Mouse (Mus musculus) adrenal gland, postnatal 4 days (tissue): ENCODE measurements around the gene Gm20388. TPM values are rescaled to one million over a fixed set of nuclear protein-coding genes. Genes with fewer than 3 reads are reported as not detected.

ENCODE experiments used
- DNase-seq, 2 experiments: peaks; one replicate each; pipeline ENCODE4 v3.0.0; 2021 to 2022; ENCODE audit warnings: low spot score in 2 of 2, mixed read lengths in 2 of 2
- total RNA-seq, 2 experiments: library from RNA; stranded (reverse); gene quantifications; 2 replicates each; pipeline ENCODE4 v1.2.3; 2021

The Gm20388 gene
- total RNA-seq, 2 experiments from 2014 or later: 8.8 TPM; not detected in 1

DNA sequence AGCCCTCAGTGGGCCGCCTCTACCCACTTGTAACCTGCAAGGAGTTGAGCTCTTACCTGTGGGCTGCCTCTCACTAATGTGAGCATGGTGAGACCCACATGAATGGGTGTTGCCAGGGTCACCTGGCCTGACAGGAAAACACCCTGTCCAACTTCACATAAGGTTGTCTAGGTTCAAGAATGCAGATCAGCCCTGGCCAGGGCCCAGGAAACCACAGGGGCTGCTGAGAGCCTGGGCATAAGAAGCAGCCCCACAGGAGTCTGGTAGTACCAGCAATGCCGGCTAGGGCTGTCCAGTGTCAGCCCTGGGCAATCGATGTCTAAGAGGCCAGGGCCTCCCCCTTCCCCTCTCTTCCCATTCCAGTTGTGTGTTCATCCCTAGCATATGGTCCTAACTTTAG is 2377.7 kb downstream of the Gm20388 start:
- DNase-seq: no peak

GRCm38 (mm10) chr8:122291075-122291474 is 2380.4 kb downstream of the Gm20388 start:
- DNase-seq: no peak

DNA sequence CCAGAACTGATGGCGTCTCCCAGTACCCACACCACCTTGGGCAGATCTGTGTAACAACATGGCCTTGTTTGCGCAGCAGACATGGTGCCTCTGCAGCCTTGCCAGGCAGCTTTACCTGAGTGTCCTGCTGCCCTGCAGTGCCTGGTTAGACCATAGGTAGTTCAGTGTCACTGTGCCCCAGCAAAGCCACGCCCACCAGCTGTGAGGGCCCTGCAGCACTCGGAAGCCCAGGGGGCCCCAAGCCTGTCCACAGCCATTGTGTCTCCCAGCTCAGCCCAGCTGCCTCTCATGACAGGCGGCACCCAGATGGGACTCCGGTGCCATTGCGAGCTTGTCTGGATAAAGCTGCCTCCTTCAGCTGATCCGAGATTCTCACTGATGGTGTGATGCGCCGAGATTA is 2380.9 kb downstream of the Gm20388 start:
- DNase-seq: no peak

DNA sequence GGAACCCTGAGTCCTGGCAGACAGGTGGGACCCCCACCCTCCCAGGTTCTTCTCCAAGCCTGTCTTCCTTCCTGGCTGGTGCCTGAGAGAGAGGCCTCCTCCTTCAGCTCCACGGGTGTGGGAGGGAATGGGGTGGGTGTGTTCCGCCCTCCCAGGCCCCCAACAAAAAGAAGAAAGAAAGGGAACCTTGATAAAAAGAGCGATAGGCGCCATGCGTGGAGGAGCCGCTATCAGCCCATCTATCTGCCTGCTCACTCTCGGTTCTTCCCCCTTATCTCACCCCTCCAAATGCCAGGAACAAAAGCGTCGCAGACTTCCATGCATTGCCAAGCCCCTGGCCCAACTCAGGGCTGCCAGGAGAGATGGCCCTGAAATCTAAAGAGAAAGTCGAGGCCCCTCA is 2382.8 kb downstream of the Gm20388 start:
- no peak for DNase-seq

DNA sequence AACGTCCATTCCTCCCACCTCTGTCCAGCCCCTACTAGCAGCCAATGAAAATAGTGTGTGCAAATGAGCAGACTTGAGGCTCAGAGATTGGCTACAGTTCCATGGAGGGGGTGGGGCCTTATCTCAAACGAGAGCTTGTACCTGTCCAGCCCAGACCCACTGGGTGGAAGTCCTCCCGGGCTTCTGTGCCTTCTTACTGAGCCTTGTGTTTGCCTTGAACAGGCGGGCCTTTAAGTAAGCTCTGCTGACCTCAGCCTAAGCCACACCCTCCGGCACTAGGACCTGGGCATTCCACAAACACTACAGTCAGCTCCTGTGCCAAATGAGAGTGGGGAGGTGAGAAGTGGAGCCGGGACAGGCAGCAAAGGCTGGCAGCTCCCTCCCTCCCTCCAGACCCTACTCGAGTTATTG is 2383.6 kb downstream of the Gm20388 start:
- peak in 1 of 2 experiments; percentile 35 for DNase-seq

DNA sequence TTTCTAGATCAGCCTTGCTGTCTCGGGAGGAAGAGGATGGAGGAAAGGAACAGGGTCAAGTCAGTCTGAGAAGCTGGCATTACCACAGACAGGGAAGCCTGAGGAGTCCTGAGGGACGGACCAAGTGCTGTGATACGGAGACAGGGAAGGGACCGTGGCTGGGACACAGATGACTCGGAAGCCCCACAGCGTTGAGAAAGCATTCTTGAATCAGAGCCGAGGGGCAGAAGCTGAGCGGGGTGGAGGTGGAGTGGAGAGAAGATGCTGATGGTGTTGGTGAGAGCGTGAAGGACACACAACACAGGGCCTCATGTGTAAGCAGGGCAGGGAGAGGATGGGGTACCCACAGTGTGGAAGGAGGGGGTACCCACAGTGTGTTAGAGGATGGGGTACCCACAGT is 2384.7 kb downstream of the Gm20388 start:
- no peak for DNase-seq

- DNase-seq: no peak
Measured at GRCm38 (mm10) chr8:122296173-122297001, 2385.7 kb downstream of the Gm20388 start.

DNA sequence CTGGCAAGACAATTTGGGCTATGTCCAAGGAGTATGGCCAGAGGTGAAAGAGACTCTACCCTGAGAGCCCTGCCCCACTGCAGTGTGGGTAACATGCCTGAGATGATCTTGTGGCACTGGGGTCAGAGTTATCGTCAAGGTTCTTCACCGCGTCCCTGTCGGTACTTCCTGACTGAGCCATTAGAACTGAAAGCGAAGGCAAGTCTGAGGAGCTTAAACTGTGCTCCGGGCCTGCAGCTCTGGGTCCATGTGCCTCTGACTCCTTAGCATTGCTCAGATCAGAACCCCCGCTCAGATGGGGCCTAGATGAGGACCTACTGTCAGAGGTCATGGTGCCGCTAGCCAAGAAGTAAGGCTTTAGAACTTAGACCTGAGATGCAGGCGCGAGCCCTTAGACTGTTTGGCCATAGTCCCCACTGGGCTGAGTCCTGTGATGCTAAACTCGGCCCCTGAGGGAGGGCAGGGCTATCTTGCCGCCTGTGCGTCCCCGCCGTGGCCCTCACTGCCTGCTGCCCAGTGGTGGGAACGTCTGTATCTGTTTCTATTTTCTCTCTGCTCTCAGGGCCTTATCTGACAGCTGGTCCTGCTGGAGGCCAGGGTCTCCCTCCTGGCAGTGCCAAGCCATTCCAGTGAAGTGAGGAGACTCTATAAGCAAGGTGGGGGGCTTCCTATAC is 2389.1 kb downstream of the Gm20388 start:
- DNase-seq: no peak

- no peak for DNase-seq
Measured at GRCm38 (mm10) chr8:122301081-122301480, 2390.4 kb downstream of the Gm20388 start.

DNA sequence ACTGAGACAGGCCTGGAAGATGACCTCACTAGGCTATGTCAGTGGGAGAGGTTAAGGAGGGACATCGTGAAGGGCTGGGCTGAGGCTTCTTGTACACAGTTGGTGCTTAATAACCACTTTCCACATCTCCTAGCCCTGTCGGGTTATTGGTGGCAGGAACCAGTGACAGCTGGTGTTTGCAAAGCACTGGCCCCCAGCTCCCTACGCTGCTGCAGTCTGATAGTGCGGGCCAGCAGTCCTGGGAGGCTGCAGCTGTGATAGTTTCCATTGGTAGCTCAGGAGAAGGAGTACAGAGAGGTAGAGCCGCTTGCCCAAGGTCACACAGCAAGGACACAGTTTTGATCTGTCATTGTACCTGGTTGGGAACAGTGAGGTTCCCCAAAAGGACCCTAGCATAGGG is 2391.2 kb downstream of the Gm20388 start:
- DNase-seq: no peak

DNA sequence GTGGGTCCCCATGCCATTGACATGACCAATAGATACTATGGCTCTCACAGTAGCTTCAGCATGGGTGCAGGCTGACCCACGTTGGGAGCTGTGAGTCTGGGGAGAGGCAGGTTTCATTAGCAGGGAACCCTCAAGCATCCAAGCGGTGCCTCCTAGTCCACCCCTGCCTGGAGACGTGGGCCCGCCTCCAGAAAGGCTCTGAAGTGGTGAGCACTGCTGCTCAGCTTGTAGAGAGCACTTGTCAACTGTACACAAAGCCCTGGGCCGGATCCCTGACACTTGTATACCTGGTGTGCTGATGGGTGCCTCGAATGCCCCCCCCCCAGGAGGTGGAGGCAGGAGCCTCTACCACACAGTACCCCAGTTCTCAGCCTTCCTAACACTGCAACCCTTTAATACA is 2392.8 kb downstream of the Gm20388 start:
- no peak for DNase-seq

DNA sequence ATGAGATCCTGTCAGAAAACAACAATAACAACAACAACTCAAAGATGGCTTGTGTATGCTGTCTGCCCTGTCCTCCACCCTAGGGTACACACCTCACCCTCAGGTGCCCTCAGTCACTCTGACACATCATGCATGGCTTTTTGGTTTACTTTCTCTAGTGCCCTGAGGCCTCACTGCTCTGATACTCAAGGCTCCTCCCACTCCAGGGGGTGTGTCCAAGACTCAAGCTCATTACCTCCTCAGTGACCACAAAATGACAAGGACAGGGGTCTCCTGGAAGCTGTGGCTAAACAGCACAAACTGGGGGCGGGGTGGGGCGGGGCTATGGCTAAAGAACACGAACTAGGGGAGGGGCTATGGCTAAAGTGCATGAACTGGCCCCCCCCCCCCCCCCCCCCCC is 2393.4 kb downstream of the Gm20388 start:
- DNase-seq: no peak

DNA sequence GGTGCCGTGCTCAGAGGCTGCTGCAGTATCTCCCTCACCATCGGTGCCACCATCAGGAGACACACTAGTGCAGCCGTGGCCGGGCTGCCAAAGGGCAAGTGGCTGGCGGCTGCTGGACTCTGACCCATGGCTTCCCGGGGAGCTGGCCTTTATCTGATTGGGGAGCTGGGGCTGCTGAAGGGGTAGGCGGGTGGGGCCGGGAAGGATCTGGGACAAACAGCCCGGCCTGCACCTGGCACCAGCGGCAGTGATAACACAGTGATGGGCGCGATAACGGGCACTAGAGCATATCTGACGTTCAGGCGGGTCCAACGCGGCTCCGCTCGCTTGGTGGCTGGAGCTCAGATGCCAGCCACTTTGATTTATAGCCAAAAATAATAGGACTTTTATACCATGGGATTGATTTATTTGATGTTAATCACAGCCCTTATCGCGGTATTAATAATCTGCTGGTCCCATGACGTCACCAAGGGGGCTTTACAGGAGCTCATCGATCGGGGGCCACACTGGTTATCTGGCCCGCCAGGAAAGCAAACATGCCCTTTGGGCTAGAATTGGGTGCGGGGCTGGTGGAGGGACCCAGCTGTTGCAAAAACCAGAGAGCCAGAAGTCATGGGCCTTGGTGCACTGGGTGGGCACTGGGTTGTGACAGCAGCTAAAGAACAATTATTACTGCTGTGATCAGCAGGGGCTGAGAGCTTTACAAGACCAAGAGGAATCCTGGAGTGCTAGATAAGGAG is 2396.2 kb downstream of the Gm20388 start:
- DNase-seq: no peak

- no peak for DNase-seq
Measured at GRCm38 (mm10) chr8:122307836-122308235, 2397.2 kb downstream of the Gm20388 start.

GRCm38 (mm10) chr8:122309272-122309671 is 2398.6 kb downstream of the Gm20388 start:
- DNase-seq: no peak

DNA sequence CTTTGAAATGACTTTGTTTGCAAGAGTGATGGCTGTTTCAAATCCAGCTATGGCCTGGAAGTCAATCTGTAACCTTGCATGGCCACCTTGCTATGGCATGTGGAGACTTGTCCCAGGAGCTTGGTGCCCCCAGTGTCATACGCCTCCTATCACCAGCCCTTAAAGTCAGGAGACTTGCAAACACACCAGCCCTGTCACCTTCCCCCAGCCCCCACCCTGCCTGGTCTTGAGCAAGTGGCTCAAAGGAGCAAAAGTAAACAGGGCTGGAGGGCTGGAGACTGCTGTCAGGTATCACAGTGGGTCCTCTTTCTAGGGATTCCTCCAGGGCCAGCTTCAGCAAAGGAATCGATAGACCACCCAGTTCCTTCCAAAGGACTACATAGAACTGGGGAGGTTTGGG is 2400.5 kb downstream of the Gm20388 start:
- DNase-seq: no peak

DNA sequence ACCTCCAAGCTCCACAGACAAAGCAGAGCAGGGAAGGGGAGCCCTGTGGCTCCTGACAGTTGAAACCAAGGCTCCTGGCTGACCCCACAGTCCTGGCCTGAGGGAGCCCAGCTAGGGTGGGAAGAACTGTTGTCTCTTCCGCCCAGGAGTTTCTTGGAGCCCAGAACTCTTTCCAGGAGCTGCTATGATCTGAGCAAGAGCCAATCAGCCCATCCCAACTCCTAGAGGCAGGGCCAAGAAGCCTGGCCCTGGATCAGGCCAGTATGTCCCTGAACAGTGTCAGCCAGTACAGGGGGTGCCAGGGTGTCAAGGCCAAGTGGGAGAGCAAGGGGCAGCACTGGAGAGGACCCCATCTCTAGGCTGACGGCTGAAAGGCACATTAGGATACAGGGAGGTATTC is 2401.9 kb downstream of the Gm20388 start:
- no peak for DNase-seq

DNA sequence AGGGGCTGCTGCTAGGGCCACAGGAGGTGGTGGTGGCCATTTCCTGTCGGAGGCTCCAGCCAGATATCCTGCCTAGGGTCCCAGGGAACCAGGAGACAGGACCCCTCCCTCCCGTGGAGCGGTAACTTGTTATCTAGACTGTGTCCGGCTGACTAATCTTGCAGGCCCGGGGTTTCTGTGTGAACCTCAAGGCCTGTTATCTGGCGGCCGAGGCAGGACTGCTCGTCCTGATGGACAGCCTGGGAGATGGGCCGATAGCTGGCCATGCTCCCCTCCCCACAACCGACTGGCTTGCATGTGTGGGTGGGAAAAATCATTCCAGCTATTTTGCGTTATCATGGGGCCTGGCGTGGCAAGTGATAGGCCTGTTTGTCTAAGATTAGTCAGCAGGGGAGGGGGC is 2402.7 kb downstream of the Gm20388 start:
- DNase-seq: no peak

DNA sequence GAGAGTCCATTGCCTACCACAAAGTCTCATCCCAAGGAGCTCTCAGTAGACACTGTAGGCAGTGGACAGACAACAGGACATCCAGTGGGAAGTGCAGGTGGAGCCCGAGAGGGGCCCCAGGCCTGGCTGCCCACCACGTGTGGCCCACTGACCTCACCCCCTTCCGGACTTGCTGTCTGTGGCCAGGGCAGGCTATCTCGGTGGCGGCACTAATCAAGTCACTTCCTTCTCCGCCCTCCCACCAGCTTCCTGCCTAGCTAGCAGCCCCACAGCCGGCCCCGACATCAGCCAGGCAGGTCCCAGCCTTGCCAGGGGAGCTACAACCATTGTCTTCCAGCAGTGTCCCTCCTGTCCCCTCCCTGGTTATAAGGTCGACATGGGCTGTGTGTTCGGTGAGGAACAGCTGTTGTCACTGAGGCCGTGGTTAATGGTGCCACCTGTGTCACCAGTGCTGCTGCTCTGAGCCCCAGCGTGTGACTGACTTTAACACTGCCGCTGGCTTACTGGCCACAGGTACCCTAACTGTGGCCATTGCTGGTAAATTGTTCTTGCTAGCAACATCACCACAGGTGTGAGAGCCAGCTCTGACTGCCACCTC is 2404.4 kb downstream of the Gm20388 start:
- DNase-seq: no peak

DNA sequence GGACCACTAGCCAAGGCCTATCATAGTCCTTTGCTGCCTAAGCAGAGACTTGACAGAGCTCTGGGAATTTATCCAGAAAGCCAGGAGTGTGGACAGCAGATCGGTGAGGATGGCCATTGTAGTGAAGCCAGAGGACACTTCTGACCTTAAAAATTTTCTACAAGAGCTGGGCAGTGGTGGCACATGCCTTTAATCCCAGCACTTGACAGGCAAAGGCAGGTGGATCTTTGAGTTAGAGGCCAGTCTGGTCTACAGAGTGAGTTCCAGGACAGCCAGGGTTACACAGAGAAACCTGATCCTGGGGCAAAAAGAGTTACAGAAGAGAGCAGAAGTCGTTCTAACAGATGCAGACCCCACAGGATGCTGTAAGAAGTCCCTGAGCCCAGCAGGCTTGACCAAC is 2405.8 kb downstream of the Gm20388 start:
- no peak for DNase-seq

GRCm38 (mm10) chr8:122317918-122318475 is 2407.4 kb downstream of the Gm20388 start:
- DNase-seq: no peak
